Mouse (Mus musculus) G1E (cell line): Measurements from ENCODE around the gene Wnt11.

Source experiments
- CTCF ChIP-seq: IDR thresholded peaks from 2 replicates; pipeline ENCODE4 v1.5.1; 2012; ENCODE audit warnings: low read depth, low read length, inconsistent platforms, mixed read lengths
- GATA1 ChIP-seq: IDR thresholded peaks from 2 replicates; pipeline ENCODE4 v1.6.1; 2012; ENCODE audit warnings: borderline replicate concordance, low read length, inconsistent platforms, mixed read lengths
- GATA2 ChIP-seq: IDR thresholded peaks from 2 replicates; pipeline ENCODE4 v1.6.1; 2012; ENCODE audit warnings: low read depth, low read length, inconsistent platforms, borderline replicate concordance
- POLR2AphosphoS5 ChIP-seq: IDR thresholded peaks from 2 replicates; pipeline ENCODE4 v1.6.1; 2012; ENCODE audit warnings: low read depth, low read length, inconsistent platforms; ENCODE audit not compliant: insufficient replicate concordance
- TAL1 ChIP-seq: conservative IDR thresholded peaks from 2 replicates; pipeline ENCODE4 v1.6.1; 2012; ENCODE audit warnings: low read depth, low read length, inconsistent platforms, mixed read lengths

DNA sequence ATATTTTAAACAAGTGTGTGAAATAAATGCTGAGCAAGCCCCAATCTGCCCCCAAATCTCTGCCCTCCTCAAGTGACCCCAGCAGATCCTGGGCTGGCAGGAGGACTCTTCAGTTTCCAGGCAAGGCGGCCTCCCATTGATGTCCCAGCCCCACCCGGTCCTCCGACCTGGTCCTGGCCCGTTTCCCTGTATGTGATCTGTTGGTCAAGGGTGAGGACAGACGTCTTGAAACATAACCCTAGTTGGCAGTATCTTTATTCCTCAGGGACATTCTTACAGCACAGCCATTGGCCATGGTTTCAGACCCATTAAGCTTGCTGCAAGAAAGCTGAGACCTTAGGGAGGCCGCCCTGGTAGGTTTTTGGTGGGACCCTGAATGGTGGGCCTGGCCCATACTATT, 18.9 kb downstream of the Wnt11 start:
- TF ChIP-seq CTCF (no peak), GATA1 (no peak), TAL1 (no peak), POLR2AphosphoS5 (no peak), GATA2 (no peak)
